Mouse (Mus musculus) C2C12 (cell line): ENCODE data around the gene Nova2.

Experiments used
- CTCF ChIP-seq: IDR thresholded peaks from one replicate; pipeline ENCODE4 v1.5.1; 2011; ENCODE audit not compliant: control insufficient read depth, insufficient read depth, insufficient read length
- MYOG ChIP-seq: IDR thresholded peaks from one replicate; pipeline ENCODE4 v1.6.1; 2011; ENCODE audit not compliant: control insufficient read depth, insufficient read length; ENCODE audit errors: extremely low read depth
- USF1 ChIP-seq: IDR thresholded peaks from one replicate; pipeline ENCODE4 v1.6.1; 2011; ENCODE audit warnings: low read depth, mild to moderate bottlenecking, control low read depth, moderate library complexity

- TF ChIP-seq CTCF, result no peak
- no peak for TF ChIP-seq USF1
- no peak for TF ChIP-seq MYOG
These were observed 67.3 kb downstream of the Nova2 start for GRCm38 (mm10) chr7:18993036-18993435.
